Mouse (Mus musculus) bone marrow macrophage, adult 2 months (primary cell): ENCODE results near the gene Fermt2.
"Not testable (repeated sequence)": the region's sequence is repeated elsewhere in the genome, so short reads cannot be mapped to it uniquely, and the experiment has no call there.

ENCODE experiments used
- CTCF ChIP-seq: IDR thresholded peaks from 2 replicates; pipeline ENCODE4 v1.5.1; 2012; ENCODE audit warnings: low read depth, mild to moderate bottlenecking, low read length, moderate library complexity
- POLR2A ChIP-seq: IDR thresholded peaks from 2 replicates; pipeline ENCODE4 v1.6.1; 2012; ENCODE audit warnings: mild to moderate bottlenecking, low read depth, low read length, borderline replicate concordance

GRCm38 (mm10) chr14:45487201-45487600 lies 42.7 kb downstream of the Fermt2 start:
- TF ChIP-seq POLR2A, CTCF: not testable (repeated sequence)
